Mouse (Mus musculus): Measurements from ENCODE around the gene Cyp2c70.
"Not testable (repeated sequence)": the region's sequence is repeated elsewhere in the genome, so short reads cannot be mapped to it uniquely, and the experiment has no call there.

The Cyp2c70 gene

GRCm38 (mm10) chr19:40187160-40187559 lies at the start of gene Cyp2c70:
Gene Cyp2c70 (minus strand): TSS chr19:40187333.
- no peak for DNase-seq (ENCODE audit: low spot score in 2 of 2)

GRCm38 (mm10) chr19:40232560-40232959 lies 45.4 kb upstream of the Cyp2c70 start:
- DNase-seq (ENCODE audit: low spot score in 2 of 2): no peak

GRCm38 (mm10) chr19:40231825-40232541 lies 44.9 kb upstream of the Cyp2c70 start:
- no peak for DNase-seq (ENCODE audit: low spot score in 2 of 2)

GRCm38 (mm10) chr19:40231074-40231738 lies 44.1 kb upstream of the Cyp2c70 start:
- DNase-seq (ENCODE audit: low spot score in 2 of 2): peak in 1 of 2 experiments; percentile 23

GRCm38 (mm10) chr19:40226516-40227151 lies 39.5 kb upstream of the Cyp2c70 start:
- no peak for DNase-seq (ENCODE audit: low spot score in 2 of 2)

GRCm38 (mm10) chr19:40225761-40226110 lies 38.6 kb upstream of the Cyp2c70 start:
- no peak for DNase-seq (ENCODE audit: low spot score in 2 of 2)

GRCm38 (mm10) chr19:40225102-40225760 lies 38.1 kb upstream of the Cyp2c70 start:
- peak; percentile 55 to 67 for DNase-seq (ENCODE audit: low spot score in 2 of 2)

- not testable (repeated sequence) for DNase-seq (ENCODE audit: low spot score in 2 of 2)
These were observed 35.2 kb upstream of the Cyp2c70 start for GRCm38 (mm10) chr19:40222307-40222706.

GRCm38 (mm10) chr19:40220878-40221277 lies 33.7 kb upstream of the Cyp2c70 start:
- DNase-seq (ENCODE audit: low spot score in 2 of 2): no peak

GRCm38 (mm10) chr19:40202947-40203346 lies 15.8 kb upstream of the Cyp2c70 start:
- not testable (repeated sequence) for DNase-seq (ENCODE audit: low spot score in 2 of 2)

- no peak for DNase-seq (ENCODE audit: low spot score in 2 of 2)
These were observed 3.5 kb upstream of the Cyp2c70 start for GRCm38 (mm10) chr19:40190596-40190995.

- no peak for DNase-seq (ENCODE audit: low spot score in 2 of 2)
These were observed 3.5 kb downstream of the Cyp2c70 start for GRCm38 (mm10) chr19:40183600-40183999.

GRCm38 (mm10) chr19:40178311-40178710 lies 8.8 kb downstream of the Cyp2c70 start:
- no peak for DNase-seq (ENCODE audit: low spot score in 2 of 2)

GRCm38 (mm10) chr19:40168391-40168790 lies 18.7 kb downstream of the Cyp2c70 start:
- not testable (repeated sequence) for DNase-seq (ENCODE audit: low spot score in 2 of 2)

GRCm38 (mm10) chr19:40126996-40127395 lies 60.1 kb downstream of the Cyp2c70 start:
- not testable (repeated sequence) for DNase-seq (ENCODE audit: low spot score in 2 of 2)

GRCm38 (mm10) chr19:40125165-40125564 lies 62.0 kb downstream of the Cyp2c70 start:
- DNase-seq (ENCODE audit: low spot score in 2 of 2): not testable (repeated sequence)

GRCm38 (mm10) chr19:40119624-40120023 lies 67.5 kb downstream of the Cyp2c70 start:
- DNase-seq (ENCODE audit: low spot score in 2 of 2): not testable (repeated sequence)

Data from urinary bladder, postnatal 36 days (tissue).